Mouse (Mus musculus): Measurements from ENCODE around the gene Naa16.

DNA sequence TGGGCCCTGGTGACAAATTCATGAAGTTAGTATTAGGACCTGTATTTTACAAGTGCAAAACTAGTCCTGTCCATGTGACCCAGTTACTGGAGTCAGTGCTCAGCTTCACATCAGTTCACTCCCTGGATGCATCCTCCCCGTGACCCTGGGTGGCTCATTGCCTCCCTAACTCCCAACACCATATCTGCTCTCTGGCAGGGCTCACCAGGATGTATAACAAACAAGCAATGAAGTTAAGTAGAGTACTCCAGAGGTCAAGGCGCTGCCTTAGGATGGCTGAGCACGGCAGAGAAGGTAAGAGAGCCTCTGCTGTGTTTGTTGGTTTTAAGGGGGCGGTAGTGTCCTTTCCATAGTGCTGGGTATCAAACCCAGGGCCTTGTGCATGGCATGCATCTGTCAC lies 81.5 kb downstream of the Naa16 start:
- no peak for TF ChIP-seq CTCF (IDR thresholded peaks at IDR 0.05; ENCODE audit: control insufficient read depth, insufficient read depth, insufficient replicate concordance, low read depth, low read length)
- TF ChIP-seq POLR2A (IDR thresholded peaks at IDR 0.05; ENCODE audit: control insufficient read depth, low read depth, low read length), result no peak

All from testis, adult 2 months (tissue).